ENCODE assay signal across 8 mouse cellular contexts in genomic region chr13:91460621-91461284, GRCm38 (mm10). TPM values are rescaled to one million over a fixed set of nuclear protein-coding genes. Genes with fewer than 3 reads are reported as not detected.
A peak's percentile ranks its signal among the peaks of the same experiment; 100 is the strongest.
DNase-seq lines count a peak whose midpoint lies in the region; ATAC-seq and TF ChIP-seq lines count a peak whose summit lies in the region.

No protein-coding gene starts in this region.

- H3K4me3 ChIP-seq in MEL (ENCODE audit: control insufficient read depth in 1 of 2, insufficient read depth in 1 of 2, low read depth in 2 of 2, low read length in 2 of 2) = peak overlapping the region; percentile 67 to 83
- peak overlapping the region; percentile 87 for H3K4me3 ChIP-seq in cerebellum, adult 2 months (replicated peaks; ENCODE audit: insufficient read depth, low read depth, low read length)
- peak overlapping the region; percentile 91 for H3K4me3 ChIP-seq in forebrain, postnatal 0 days (ENCODE audit: low read depth, low read length)
- H3K4me3 ChIP-seq in lung, embryonic 15.5 days = peak overlapping the region; percentile 93

- under 1% methylated on average over 41 of the region's 70 CpGs for WGBS in cerebellum, adult 2 months
- under 1% methylated on average over 58 of the region's 70 CpGs for WGBS in forebrain, postnatal 0 days
- WGBS in lung, embryonic 15.5 days = under 1% methylated on average over 43 of the region's 70 CpGs

- H3K9ac ChIP-seq in MEL (ENCODE audit: control insufficient read depth, low read depth, low read length, poor library complexity, severe bottlenecking) = peak overlapping the region; percentile 99
- peak overlapping the region; percentile 79 for H3K9ac ChIP-seq in forebrain, postnatal 0 days
- peak overlapping the region; percentile 76 for H3K9ac ChIP-seq in lung, embryonic 15.5 days

- peak; percentile 98 for ATAC-seq in forebrain, postnatal 0 days
- ATAC-seq in lung, embryonic 15.5 days (ENCODE audit: borderline replicate concordance, extremely low read depth, low FRiP score, low TSS enrichment) = peak; percentile 97

- no peak for TF ChIP-seq CTCF in MEL (IDR thresholded peaks at IDR 0.05 in 2 of 3, conservative IDR thresholded peaks at IDR 0.05 in 1 of 3; ENCODE audit: control insufficient read depth in 1 of 3, insufficient read depth in 1 of 3, low read depth in 2 of 3, low read length in 3 of 3, poor library complexity in 1 of 3, severe bottlenecking in 1 of 3)
- TF ChIP-seq CTCF in cerebellum, adult 2 months (IDR thresholded peaks at IDR 0.05; ENCODE audit: borderline replicate concordance, insufficient read depth, low read depth, low read length) = no peak
- TF ChIP-seq CTCF in forebrain, postnatal 0 days (IDR thresholded peaks at IDR 0.05; ENCODE audit: low read depth) = no peak

- TF ChIP-seq POLR2A in MEL (IDR thresholded peaks at IDR 0.05; ENCODE audit: control insufficient read depth in 1 of 2, insufficient read depth in 1 of 2, low read depth in 1 of 2, low read length in 2 of 2, poor library complexity in 1 of 2) = peak; percentile 27 to 57; a peak in 1 of 4 replicates
- peak; percentile 68 for TF ChIP-seq POLR2A in cerebellum, adult 2 months (IDR thresholded peaks at IDR 0.05; ENCODE audit: borderline replicate concordance, insufficient read depth, low read length)

- peak in 1 of 2 experiments; percentile 80; a peak in 2 of 4 replicates for TF ChIP-seq EP300 in MEL (IDR thresholded peaks at IDR 0.05; ENCODE audit: low read depth in 1 of 2, low read length in 2 of 2)

- peak; percentile 98 for DNase-seq in MEL (ENCODE audit: low read depth, low spot score)
- peak; percentile 97 for DNase-seq in cerebellum, adult 2 months
- peak; percentile 98 for DNase-seq in forebrain, postnatal 0 days
- peak; percentile 100 for DNase-seq in heart, postnatal 4 days
- peak; percentile 97 to 98 for DNase-seq in layer of hippocampus, adult 8-10 months (ENCODE audit: low spot score in 2 of 2)
- DNase-seq in ovary, adult 18-20 months (ENCODE audit: low spot score) = peak; percentile 97
- DNase-seq in thymus, postnatal 0 days (ENCODE audit: low spot score) = peak; percentile 98

- peaks cover 29% of the 10 kb centered on the region for H3K79me2 ChIP-seq in MEL (ENCODE audit: control insufficient read depth, insufficient read depth, low read length, poor library complexity)

- TF ChIP-seq RAD21 in MEL (IDR thresholded peaks at IDR 0.05; ENCODE audit: low read depth, low read length) = no peak; the same call in 1 of the 2 replicates

- peak overlapping the region; percentile 88 for H3K27ac ChIP-seq in MEL (ENCODE audit: control insufficient read depth, low read depth, low read length)
- H3K27ac ChIP-seq in cerebellum, adult 2 months (ENCODE audit: insufficient read depth, low read length) = peak overlapping the region; percentile 99
- peak overlapping the region; percentile 96 for H3K27ac ChIP-seq in forebrain, postnatal 0 days (ENCODE audit: low read depth, low read length)
- peak overlapping the region; percentile 95 for H3K27ac ChIP-seq in lung, embryonic 15.5 days

- H3K9me3 ChIP-seq in MEL (replicated peaks; ENCODE audit: insufficient read depth, low read length) = no peaks in the 10 kb centered on the region
- no peaks in the 10 kb centered on the region for H3K9me3 ChIP-seq in forebrain, postnatal 0 days (ENCODE audit: low read length)
- no peaks in the 10 kb centered on the region for H3K9me3 ChIP-seq in lung, embryonic 15.5 days

- H3K27me3 ChIP-seq in MEL (ENCODE audit: control insufficient read depth in 1 of 2, insufficient read depth in 2 of 2, low read length in 2 of 2) = no peaks in the 10 kb centered on the region
- H3K27me3 ChIP-seq in cerebellum, adult 2 months (ENCODE audit: control insufficient read depth, insufficient read depth, low read length) = no peaks in the 10 kb centered on the region
- H3K27me3 ChIP-seq in forebrain, postnatal 0 days (ENCODE audit: insufficient read depth, low read length) = no peaks in the 10 kb centered on the region
- no peaks in the 10 kb centered on the region for H3K27me3 ChIP-seq in lung, embryonic 15.5 days

- peaks cover 0 to 49% of the 10 kb centered on the region in 2 experiments; a peak in 2 of 4 replicates for H3K36me3 ChIP-seq in MEL (ENCODE audit: control insufficient read depth in 1 of 2, insufficient read depth in 2 of 2, low read length in 2 of 2)
- H3K36me3 ChIP-seq in forebrain, postnatal 0 days (ENCODE audit: insufficient read depth) = no peaks in the 10 kb centered on the region
- H3K36me3 ChIP-seq in lung, embryonic 15.5 days = no peaks in the 10 kb centered on the region

- H3K4me1 ChIP-seq in MEL (ENCODE audit: control insufficient read depth in 1 of 2, insufficient read depth in 2 of 2, low read length in 2 of 2) = peaks cover 14 to 27% of the 10 kb centered on the region in 2 experiments
- H3K4me1 ChIP-seq in cerebellum, adult 2 months (ENCODE audit: control insufficient read depth, insufficient read depth, low read length) = no peaks in the 10 kb centered on the region; the same call in 1 of the 2 replicates
- H3K4me1 ChIP-seq in forebrain, postnatal 0 days (ENCODE audit: insufficient read depth) = peaks cover 7% of the 10 kb centered on the region
- peaks cover 19% of the 10 kb centered on the region for H3K4me1 ChIP-seq in lung, embryonic 15.5 days

- H3K4me2 ChIP-seq in forebrain, postnatal 0 days (ENCODE audit: low read depth) = peak overlapping the region; percentile 92
- peak overlapping the region; percentile 80 for H3K4me2 ChIP-seq in lung, embryonic 15.5 days

TF ChIP-seq in MEL, 35 proteins besides CTCF, POLR2A, EP300 and RAD21:
- TF ChIP-seq KAT2A (conservative IDR thresholded peaks at IDR 0.05; ENCODE audit: low read depth, low read length) (no peak; the same call in 1 of the 2 replicates), E2F4 (IDR thresholded peaks at IDR 0.05; ENCODE audit: borderline replicate concordance, low read depth, low read length) (no peak), ETS1 (IDR thresholded peaks at IDR 0.05; ENCODE audit: low read depth, low read length) (peak; percentile 79), TCF12 (IDR thresholded peaks at IDR 0.05; ENCODE audit: low read depth, low read length) (peak; percentile 78), ELF1 (IDR thresholded peaks at IDR 0.05; ENCODE audit: low read depth, low read length) (0 out of 2 replicates have a peak, but pooled peaks have one; percentile 33), POLR2AphosphoS2 (IDR thresholded peaks at IDR 0.05; ENCODE audit: low read length) (no peak), SIN3A (IDR thresholded peaks at IDR 0.05; ENCODE audit: low read length) (peak; percentile 48; the same call in 1 of the 2 replicates), MAZ (IDR thresholded peaks at IDR 0.05; ENCODE audit: low read depth, low read length) (peak; percentile 100), HCFC1 (IDR thresholded peaks at IDR 0.05; ENCODE audit: low read depth, low read length) (peak; percentile 73), RCOR1 (IDR thresholded peaks at IDR 0.05; ENCODE audit: low read depth, low read length) (peak; percentile 64; the same call in 1 of the 2 replicates), UBTF (IDR thresholded peaks at IDR 0.05; ENCODE audit: borderline replicate concordance, insufficient read depth, low read depth, low read length) (0 out of 2 replicates have a peak, but pooled peaks have one; percentile 88), GATA1 (IDR thresholded peaks at IDR 0.05; ENCODE audit: low read depth, low read length) (no peak), POLR2AphosphoS5 (IDR thresholded peaks at IDR 0.05; ENCODE audit: borderline replicate concordance, low read depth, low read length) (peak; percentile 72; the same call in 1 of the 2 replicates), MXI1 (IDR thresholded peaks at IDR 0.05; ENCODE audit: low read depth, low read length) (peak; percentile 90), ZMIZ1 (IDR thresholded peaks at IDR 0.05; ENCODE audit: low read depth, low read length) (peak; percentile 51; the same call in 1 of the 2 replicates), SMC3 (IDR thresholded peaks at IDR 0.05; ENCODE audit: low read depth, low read length) (peak; percentile 33; the same call in 1 of the 2 replicates)

RNA-seq across cellular contexts. Expression of gene Ssbp2, which starts 0.7 kb away (rescaled TPM):
- total RNA-seq in MEL (2012; rRNA removed) = 12.6 and 14.3 TPM in 2 replicates
- 10 to 100 TPM in 1 of 2 experiments, not detected in 1; 38.4 TPM for polyA plus RNA-seq in MEL (2012; ENCODE audit: insufficient read depth in 1 of 2, insufficient read length in 2 of 2, low read depth in 1 of 2, low replicate concordance in 2 of 2, missing spikeins in 1 of 2)
- 73.0 and 75.2 TPM in 2 replicates for polyA plus RNA-seq in cerebellum, adult 2 months (2012; rRNA removed)
- total RNA-seq in forebrain, postnatal 0 days (2014; rRNA removed) = 167 and 234 TPM in 2 replicates
- polyA plus RNA-seq in forebrain, postnatal 0 days (2015; fragmentation: Nextera tagmentation; extraction: Ambion mirVana) = 249 and 268 TPM in 2 replicates
- 10 to 100 TPM; 56.3 to 62.0 TPM for total RNA-seq in heart, postnatal 4 days (2021)
- total RNA-seq in layer of hippocampus, adult 8-10 months (2022) = 100 to 1,000 TPM; 127 to 141 (median 133) TPM
- polyA plus RNA-seq in lung, embryonic 15.5 days (2015; fragmentation: Nextera tagmentation; extraction: Ambion mirVana) = 96.1 and 97.9 TPM in 2 replicates
- 240 and 282 TPM in 2 replicates for polyA plus RNA-seq in thymus, postnatal 0 days (2015; fragmentation: Nextera tagmentation; extraction: Ambion mirVana)

Comparison
In these comparisons a context has a peak if more than half of its experiments do, and no peak if none do; other contexts are left out.
1. Peak in every context shown above with its lines: DNase-seq, ATAC-seq, H3K4me3 ChIP-seq and H3K27ac ChIP-seq.